Mouse (Mus musculus) heart, postnatal 0 days (tissue): Measurements from ENCODE around the gene Vmac. TPM values are rescaled to one million over a fixed set of nuclear protein-coding genes. Genes with fewer than 3 reads are reported as not detected.

Experiments
- ATAC-seq: fragments of 200-750 bp; cut with Nextera tagmentation; 2 replicates; pipeline ENCODE4 v1.8.0; 2017; ENCODE audit warnings: low read depth, moderate number of reproducible peaks, moderate library complexity; ENCODE audit not compliant: insufficient read depth
- DNase-seq: peaks from one replicate; pipeline ENCODE4 v3.0.0-alpha.2; 2016; ENCODE audit warnings: low spot score
- H3K27ac ChIP-seq: fragments of 300-500 bp; sonication (generic); 2 replicates; pipeline ENCODE4 v1.5.1; 2014; ENCODE audit warnings: low read depth, mild to moderate bottlenecking
- H3K27me3 ChIP-seq: fragments of 300-500 bp; sonication (generic); 2 replicates; pipeline ENCODE4 v1.6.1; 2014; ENCODE audit warnings: low read length, mixed read lengths; ENCODE audit not compliant: control insufficient read depth, insufficient read depth
- H3K36me3 ChIP-seq: fragments of 300-500 bp; sonication (generic); replicated peaks from 2 replicates; pipeline ENCODE4 v1.6.1; 2014; ENCODE audit warnings: low read length, mixed read lengths; ENCODE audit not compliant: control insufficient read depth, insufficient read depth
- H3K4me1 ChIP-seq: fragments of 300-500 bp; sonication (generic); 2 replicates; pipeline ENCODE4 v1.6.1; 2014; ENCODE audit warnings: antibody characterized with exemption; ENCODE audit not compliant: control insufficient read depth, insufficient read depth
- H3K4me2 ChIP-seq: fragments of 300-500 bp; sonication (generic); 2 replicates; pipeline ENCODE4 v1.6.1; 2014; ENCODE audit warnings: low read depth, mild to moderate bottlenecking, low read length, moderate library complexity
- H3K4me3 ChIP-seq: fragments of 300-500 bp; sonication (generic); 2 replicates; pipeline ENCODE4 v1.5.1; 2014; ENCODE audit warnings: low read depth, low read length
- H3K9ac ChIP-seq: fragments of 300-500 bp; sonication (generic); replicated peaks from 2 replicates; pipeline ENCODE4 v1.6.1; 2014; ENCODE audit warnings: low read depth, low read length, mixed read lengths
- H3K9me3 ChIP-seq: fragments of 300-500 bp; sonication (generic); replicated peaks from 2 replicates; pipeline ENCODE4 v1.6.1; 2016; ENCODE audit warnings: low read length; ENCODE audit not compliant: control insufficient read depth
- CTCF ChIP-seq: IDR thresholded peaks from 2 replicates; pipeline ENCODE4 v1.5.1; 2016; ENCODE audit warnings: antibody characterized with exemption, control low read depth, low read depth
- EP300 ChIP-seq: IDR thresholded peaks from 2 replicates; pipeline ENCODE4 v1.6.1; 2016; ENCODE audit warnings: antibody characterized with exemption, low read depth
- WGBS: fragments of 180-500 bp; shearing (Covaris S2); extraction: QIAGEN DNeasy Blood & Tissue Kit; methylation state at CpG from one replicate; pipeline ENCODE4 v1.1.7; 2014; 5-methylcytosine and 5-hydroxymethylcytosine counted together
- polyA plus RNA-seq: library from polyadenylated mRNA; unstranded; fragments of >200 nt; fragmentation: Nextera tagmentation; extraction: Ambion mirVana; gene quantifications from 2 replicates; pipeline ENCODE4 v1.2.1, GENCODE M21; 2015
- total RNA-seq: library from RNA; depleted of rRNA; stranded (reverse); fragments of >200 nt; gene quantifications from 2 replicates; pipeline ENCODE4 v1.2.3, GENCODE M21; 2014; ENCODE audit warnings: low replicate concordance; rRNA removed

Vmac gene
- total RNA-seq (15.1 and 16.3 TPM in 2 replicates), polyA plus RNA-seq (10.7 and 11.0 TPM in 2 replicates)

GRCm38 (mm10) chr17:56717363-56718058 lies at the start of gene Vmac, which contains the start of gene Ndufa11:
Gene Vmac, minus strand, starts transcription at chr17:56718022.
Gene Ndufa11, plus strand, starts transcription at chr17:56717767.
- peaks cover 14% of the 10 kb centered on the region for H3K4me1 ChIP-seq
- peak within 1 kb of the TSS; percentile 79 for H3K4me2 ChIP-seq
- peak within 1 kb of the TSS; percentile 84 for H3K27ac ChIP-seq
- TF ChIP-seq EP300 (peak; percentile 96), CTCF (no peak)
- peak; percentile 92 for DNase-seq
- H3K9me3 ChIP-seq: no peaks in the 10 kb centered on the region
- peaks cover 14% of the 10 kb centered on the region for H3K36me3 ChIP-seq
- peak; percentile 84 for ATAC-seq
- H3K27me3 ChIP-seq: no peaks in the 10 kb centered on the region
- under 1% methylated on average over 59 of the region's 59 CpGs for WGBS
- H3K4me3 ChIP-seq: peak within 1 kb of the TSS; percentile 77
- peak within 1 kb of the TSS; percentile 93 for H3K9ac ChIP-seq

- H3K36me3 ChIP-seq: peaks cover 36% of the 10 kb centered on the region
- H3K4me1 ChIP-seq: peaks cover 23% of the 10 kb centered on the region
Observed at GRCm38 (mm10) chr17:56766631-56767405, 49.0 kb upstream of the Vmac start.

GRCm38 (mm10) chr17:56765431-56765830 lies 47.6 kb upstream of the Vmac start:
- Histone ChIP-seq H3K4me1 (peaks cover 27% of the 10 kb centered on the region), H3K4me3 (peak overlapping the region; percentile 59), H3K9ac (0 out of 2 replicates have a peak overlapping the region, but pooled peaks have one; percentile 24), H3K9me3 (no peaks in the 10 kb centered on the region), H3K27ac (peak overlapping the region; percentile 87), H3K36me3 (peaks cover 36% of the 10 kb centered on the region), H3K4me2 (peak overlapping the region; percentile 70), H3K27me3 (no peaks in the 10 kb centered on the region)
- 47% methylated on average over 12 of the region's 12 CpGs for WGBS
- ATAC-seq (no peak), DNase-seq (no peak)
- TF ChIP-seq EP300 (no peak), CTCF (no peak)

More at GRCm38 (mm10) chr17:56766631-56767405, 49.0 kb upstream of the Vmac start:
- H3K9ac ChIP-seq: no peak overlapping the region
- no peak overlapping the region for H3K4me2 ChIP-seq
- no peak for TF ChIP-seq CTCF
- no peak for TF ChIP-seq EP300
- DNase-seq (no peak), ATAC-seq (no peak)
- no peaks in the 10 kb centered on the region for H3K9me3 ChIP-seq
- no peaks in the 10 kb centered on the region for H3K27me3 ChIP-seq
- no peak overlapping the region for H3K4me3 ChIP-seq
- no peak overlapping the region for H3K27ac ChIP-seq
- 94% methylated on average over 27 of the region's 27 CpGs for WGBS

DNA sequence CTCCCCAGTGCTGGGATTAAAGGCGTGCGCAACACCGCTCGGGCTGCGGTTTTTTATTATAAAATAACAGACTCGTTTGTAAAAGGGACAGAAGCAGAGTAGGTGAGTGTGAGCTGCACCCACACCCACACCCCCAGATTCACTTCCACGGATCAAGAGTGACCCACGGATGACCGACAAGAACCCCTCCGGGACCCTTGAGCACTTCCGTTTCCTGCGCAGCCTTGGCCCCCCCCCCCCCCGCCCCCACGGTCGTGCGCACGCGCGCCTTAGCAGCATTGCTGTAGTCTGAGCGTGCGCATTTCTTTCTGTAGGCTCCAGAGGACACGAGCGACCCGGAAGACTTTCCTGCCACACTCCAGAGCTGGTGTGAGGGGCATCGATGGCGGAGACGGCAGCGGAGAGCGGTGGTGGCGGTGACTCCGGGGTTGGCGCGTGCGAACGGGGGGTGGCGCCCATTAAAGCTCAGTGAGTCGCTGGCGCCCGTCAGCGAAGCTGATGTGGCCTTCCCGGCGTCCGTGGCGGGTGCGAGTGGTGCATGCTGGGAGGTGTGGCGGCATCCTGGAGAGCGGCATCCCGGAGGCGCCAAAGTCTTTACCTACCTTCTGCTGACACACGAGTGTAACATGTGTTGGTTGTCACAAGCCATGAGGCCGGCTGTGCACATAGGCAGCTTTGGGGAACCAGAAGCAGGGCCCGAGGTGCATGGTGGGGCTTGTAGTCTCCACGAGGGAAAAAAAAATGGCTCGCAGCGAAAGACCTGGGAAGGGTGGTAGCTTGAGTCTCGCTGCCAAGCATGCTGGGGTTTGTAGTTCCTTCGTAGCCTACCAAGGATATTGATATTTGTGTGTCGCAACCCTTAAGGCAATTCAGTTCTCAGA lies 46.9 kb upstream of the Vmac start, which contains the start of gene Dus3l:
Dus3l (plus strand) TSS at position 284 of the 881 bp plus-strand sequence.
- peak within 1 kb of the TSS; percentile 46 for H3K9ac ChIP-seq
- peaks cover 32% of the 10 kb centered on the region for H3K36me3 ChIP-seq
- H3K27me3 ChIP-seq: no peaks in the 10 kb centered on the region
- no peak for TF ChIP-seq CTCF
- no peak; the same call in 1 of the 2 replicates for TF ChIP-seq EP300
- DNase-seq (peak; percentile 87), ATAC-seq (peak; percentile 81)
- H3K9me3 ChIP-seq: no peaks in the 10 kb centered on the region
- H3K27ac ChIP-seq: peak within 1 kb of the TSS; percentile 87
- peak within 1 kb of the TSS; percentile 59 for H3K4me3 ChIP-seq
- peaks cover 27% of the 10 kb centered on the region for H3K4me1 ChIP-seq
- 2% methylated on average over 50 of the region's 58 CpGs for WGBS
- peak within 1 kb of the TSS; percentile 70 for H3K4me2 ChIP-seq

DNA sequence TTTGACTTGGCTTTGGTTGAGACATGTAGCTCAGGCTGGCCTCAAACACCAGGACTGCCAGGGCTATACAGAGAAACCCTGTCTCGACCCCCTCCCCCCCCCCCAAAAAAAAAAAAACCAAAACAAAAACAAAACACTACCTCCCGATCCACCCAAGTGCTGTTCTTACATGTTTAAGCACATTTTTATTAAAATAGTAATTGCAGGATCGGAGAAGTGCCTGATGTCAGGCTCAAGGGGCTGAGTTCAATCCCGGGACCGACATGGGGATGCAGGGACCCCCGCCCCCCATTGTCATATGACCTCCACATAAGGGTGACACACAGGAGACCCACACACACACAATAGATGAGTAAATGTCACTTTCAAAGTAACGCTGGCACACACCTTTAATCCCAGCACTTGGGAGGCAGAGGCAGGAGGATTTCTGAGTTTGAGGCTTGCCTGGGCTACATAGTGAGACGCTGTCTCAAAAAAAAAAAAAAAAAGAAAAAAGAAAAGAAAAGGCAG lies 46.0 kb upstream of the Vmac start:
- Histone ChIP-seq H3K27me3 (no peaks in the 10 kb centered on the region), H3K4me1 (peaks cover 27% of the 10 kb centered on the region), H3K4me2 (peak overlapping the region; percentile 70; the same call in 1 of the 2 replicates), H3K4me3 (peak overlapping the region; percentile 59; the same call in 1 of the 2 replicates), H3K9ac (no peak overlapping the region), H3K27ac (peak overlapping the region; percentile 87), H3K36me3 (peaks cover 23% of the 10 kb centered on the region), H3K9me3 (no peaks in the 10 kb centered on the region)
- DNase-seq: no peak
- TF ChIP-seq EP300 (no peak), CTCF (no peak)
- no peak for ATAC-seq
- WGBS: 70% methylated on average over 8 of the region's 8 CpGs
